Mouse (Mus musculus): ENCODE measurements around the gene Ptch1. TPM values are rescaled to one million over a fixed set of nuclear protein-coding genes. Genes with fewer than 3 reads are reported as not detected.
A peak's percentile ranks its signal among the peaks of the same experiment; 100 is the strongest.

Ptch1 gene
- polyA plus RNA-seq, 1 experiment from 2014 or later = 3.1 TPM

- Histone ChIP-seq H3K9me3 (replicated peaks) (no peaks in the 10 kb centered on the region), H3K4me3 (replicated peaks) (no peak overlapping the region), H3K36me3 (replicated peaks) (no peaks in the 10 kb centered on the region), H3K9ac (no peak overlapping the region), H3K27ac (replicated peaks) (no peak overlapping the region), H3K27me3 (peaks cover 75% of the 10 kb centered on the region), H3K4me1 (replicated peaks) (peaks cover 32% of the 10 kb centered on the region), H3K4me2 (no peak overlapping the region)
- ATAC-seq (ENCODE audit: insufficient read depth) = no peak
These were observed 2.9 kb downstream of the Ptch1 start for GRCm38 (mm10) chr13:63570456-63570855.

- 35% methylated on average over 5 of the region's 5 CpGs for WGBS (ENCODE audit: insufficient replicate concordance)
These were observed 4.0 kb downstream of the Ptch1 start for GRCm38 (mm10) chr13:63569396-63569756.

GRCm38 (mm10) chr13:63568741-63569395 is 4.5 kb downstream of the Ptch1 start:
- Histone ChIP-seq H3K4me3 (replicated peaks) (peak overlapping the region; percentile 92), H3K4me2 (peak overlapping the region; percentile 99), H3K27ac (replicated peaks) (no peak overlapping the region), H3K9ac (0 out of 2 replicates have a peak overlapping the region, but pooled peaks have one; percentile 62), H3K4me1 (replicated peaks) (peaks cover 46% of the 10 kb centered on the region), H3K9me3 (replicated peaks) (no peaks in the 10 kb centered on the region), H3K36me3 (replicated peaks) (no peaks in the 10 kb centered on the region), H3K27me3 (peaks cover 59% of the 10 kb centered on the region)
- 9% methylated on average over 19 of the region's 19 CpGs for WGBS (ENCODE audit: insufficient replicate concordance)
- ATAC-seq (ENCODE audit: insufficient read depth) = no peak

More at GRCm38 (mm10) chr13:63569396-63569756, 4.0 kb downstream of the Ptch1 start:
- Histone ChIP-seq H3K9me3 (replicated peaks) (no peaks in the 10 kb centered on the region), H3K4me1 (replicated peaks) (peaks cover 41% of the 10 kb centered on the region), H3K27me3 (peaks cover 64% of the 10 kb centered on the region), H3K27ac (replicated peaks) (no peak overlapping the region), H3K4me3 (replicated peaks) (no peak overlapping the region), H3K36me3 (replicated peaks) (no peaks in the 10 kb centered on the region), H3K9ac (no peak overlapping the region), H3K4me2 (peak overlapping the region; percentile 99; the same call in 1 of the 2 replicates)
- ATAC-seq (ENCODE audit: insufficient read depth) = no peak

- no peak overlapping the region; the same call in 1 of the 2 replicates for H3K27ac ChIP-seq (replicated peaks)
- H3K4me3 ChIP-seq (replicated peaks) = peak overlapping the region; percentile 92
- H3K27me3 ChIP-seq = peaks cover 54% of the 10 kb centered on the region
- under 1% methylated on average over 14 of the region's 14 CpGs for WGBS (ENCODE audit: insufficient replicate concordance)
- no peak for ATAC-seq (ENCODE audit: insufficient read depth)
- peak overlapping the region; percentile 62 for H3K9ac ChIP-seq
- H3K4me2 ChIP-seq = peak overlapping the region; percentile 99
- no peaks in the 10 kb centered on the region for H3K36me3 ChIP-seq (replicated peaks)
- H3K9me3 ChIP-seq (replicated peaks) = no peaks in the 10 kb centered on the region
- H3K4me1 ChIP-seq (replicated peaks) = peaks cover 51% of the 10 kb centered on the region
These were observed 5.1 kb downstream of the Ptch1 start for GRCm38 (mm10) chr13:63568306-63568705.

- Histone ChIP-seq H3K36me3 (replicated peaks) (no peaks in the 10 kb centered on the region), H3K4me2 (peak overlapping the region; percentile 99), H3K27me3 (peaks cover 48% of the 10 kb centered on the region), H3K4me1 (replicated peaks) (peaks cover 53% of the 10 kb centered on the region), H3K4me3 (replicated peaks) (peak overlapping the region; percentile 92), H3K9me3 (replicated peaks) (no peaks in the 10 kb centered on the region), H3K27ac (replicated peaks) (peak overlapping the region; percentile 79), H3K9ac (peak overlapping the region; percentile 62)
- ATAC-seq (ENCODE audit: insufficient read depth) = peak; percentile 76
- WGBS (ENCODE audit: insufficient replicate concordance) = under 1% methylated on average over 62 of the region's 62 CpGs
These were observed 5.6 kb downstream of the Ptch1 start for GRCm38 (mm10) chr13:63567677-63568293.

- peaks cover 34% of the 10 kb centered on the region for H3K27me3 ChIP-seq
- WGBS (ENCODE audit: insufficient replicate concordance) = under 1% methylated on average over 46 of the region's 46 CpGs
- H3K4me1 ChIP-seq (replicated peaks) = peaks cover 60% of the 10 kb centered on the region
- H3K36me3 ChIP-seq (replicated peaks) = no peaks in the 10 kb centered on the region
- H3K4me3 ChIP-seq (replicated peaks) = peak overlapping the region; percentile 92
- peak overlapping the region; percentile 99 for H3K4me2 ChIP-seq
- ATAC-seq (ENCODE audit: insufficient read depth) = peak; percentile 9; the same call in 1 of the 2 replicates
- no peaks in the 10 kb centered on the region for H3K9me3 ChIP-seq (replicated peaks)
- peak overlapping the region; percentile 90 for H3K27ac ChIP-seq (replicated peaks)
- peak overlapping the region; percentile 83 for H3K9ac ChIP-seq
These were observed 7.1 kb downstream of the Ptch1 start for GRCm38 (mm10) chr13:63566018-63567015.

- peak overlapping the region; percentile 99 for H3K4me2 ChIP-seq
- peak overlapping the region; percentile 83 for H3K9ac ChIP-seq
- peaks cover 25% of the 10 kb centered on the region for H3K27me3 ChIP-seq
- no peaks in the 10 kb centered on the region for H3K36me3 ChIP-seq (replicated peaks)
- WGBS (ENCODE audit: insufficient replicate concordance) = under 1% methylated on average over 99 of the region's 99 CpGs
- no peaks in the 10 kb centered on the region for H3K9me3 ChIP-seq (replicated peaks)
- ATAC-seq (ENCODE audit: insufficient read depth) = no peak
- H3K4me1 ChIP-seq (replicated peaks) = peaks cover 68% of the 10 kb centered on the region
- peak overlapping the region; percentile 92 for H3K4me3 ChIP-seq (replicated peaks)
- H3K27ac ChIP-seq (replicated peaks) = peak overlapping the region; percentile 90
These were observed 7.9 kb downstream of the Ptch1 start for GRCm38 (mm10) chr13:63565320-63566017.

- Histone ChIP-seq H3K27ac (replicated peaks) (peak overlapping the region; percentile 90), H3K9ac (peak overlapping the region; percentile 83), H3K27me3 (peaks cover 18% of the 10 kb centered on the region), H3K4me2 (peak overlapping the region; percentile 99), H3K9me3 (replicated peaks) (no peaks in the 10 kb centered on the region), H3K36me3 (replicated peaks) (0 out of 2 replicates have a peak, but pooled peaks cover 4% of the 10 kb centered on the region), H3K4me1 (replicated peaks) (peaks cover 74% of the 10 kb centered on the region), H3K4me3 (replicated peaks) (peak overlapping the region; percentile 92)
- ATAC-seq (ENCODE audit: insufficient read depth) = peak; percentile 16; the same call in 1 of the 2 replicates
- under 1% methylated on average over 36 of the region's 36 CpGs for WGBS (ENCODE audit: insufficient replicate concordance)
These were observed 8.6 kb downstream of the Ptch1 start for GRCm38 (mm10) chr13:63564626-63565319.

- H3K9ac ChIP-seq = peak overlapping the region; percentile 83
- peak overlapping the region; percentile 90 for H3K27ac ChIP-seq (replicated peaks)
- 0 out of 2 replicates have a peak, but pooled peaks have one; percentile 8 for ATAC-seq (ENCODE audit: insufficient read depth)
- H3K4me2 ChIP-seq = peak overlapping the region; percentile 99
- no peaks in the 10 kb centered on the region for H3K9me3 ChIP-seq (replicated peaks)
- peaks cover 76% of the 10 kb centered on the region for H3K4me1 ChIP-seq (replicated peaks)
- WGBS (ENCODE audit: insufficient replicate concordance) = under 1% methylated on average over 51 of the region's 51 CpGs
- peaks cover 10% of the 10 kb centered on the region for H3K27me3 ChIP-seq
- H3K36me3 ChIP-seq (replicated peaks) = 0 out of 2 replicates have a peak, but pooled peaks cover 4% of the 10 kb centered on the region
- H3K4me3 ChIP-seq (replicated peaks) = peak overlapping the region; percentile 92
These were observed 9.4 kb downstream of the Ptch1 start for GRCm38 (mm10) chr13:63563781-63564625.

Data from liver, embryonic 15.5 days (tissue).